Mouse (Mus musculus): ENCODE results near the gene Acot4. TPM values are rescaled to one million over a fixed set of nuclear protein-coding genes. Genes with fewer than 3 reads are reported as not detected.
"Not testable (repeated sequence)": the region's sequence is repeated elsewhere in the genome, so short reads cannot be mapped to it uniquely, and the experiment has no call there.

The Acot4 gene
- polyA plus RNA-seq, 1 experiment from 2014 or later: 0.68 TPM

DNA sequence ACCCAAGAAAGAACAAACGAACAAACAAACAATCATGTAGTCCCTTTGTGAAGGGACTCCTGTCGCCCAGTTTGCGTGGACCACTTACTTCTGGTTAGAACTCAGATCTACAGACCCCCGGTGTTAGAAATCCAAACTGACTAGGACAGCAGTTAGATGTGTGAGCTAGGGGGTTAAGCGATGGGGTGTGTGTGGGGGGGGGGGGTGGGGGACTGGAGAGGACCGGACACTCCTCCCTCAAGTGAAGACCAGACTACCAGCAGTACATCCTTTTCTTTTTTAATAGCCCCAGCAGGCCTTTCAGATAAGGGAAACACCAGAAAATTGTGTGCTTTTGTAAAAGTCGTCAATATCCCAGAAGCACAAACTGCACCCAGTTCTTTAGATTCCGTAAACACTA is 29.4 kb upstream of the Acot4 start:
- peak overlapping the region; percentile 51 for H3K4me3 ChIP-seq (ENCODE audit: low read length)
- H3K27me3 ChIP-seq (replicated peaks; ENCODE audit: control insufficient read depth, insufficient read depth, low read length): no peaks in the 10 kb centered on the region
- peaks cover 8% of the 10 kb centered on the region for H3K4me1 ChIP-seq (ENCODE audit: control insufficient read depth, insufficient read depth, low read depth, low read length)
- no peaks in the 10 kb centered on the region for H3K36me3 ChIP-seq (ENCODE audit: control insufficient read depth, insufficient read depth, low read length)
- peak overlapping the region; percentile 61 for H3K4me2 ChIP-seq (ENCODE audit: low read length)
- peak; percentile 18; the same call in 1 of the 2 replicates for ATAC-seq
- H3K27ac ChIP-seq (ENCODE audit: low read depth, low read length): peak overlapping the region; percentile 40
- no peaks in the 10 kb centered on the region for H3K9me3 ChIP-seq (ENCODE audit: control insufficient read depth, low read length)
- no peak overlapping the region for H3K9ac ChIP-seq (ENCODE audit: low read depth, low read length)
- 35% methylated on average over 8 of the region's 8 CpGs for WGBS

DNA sequence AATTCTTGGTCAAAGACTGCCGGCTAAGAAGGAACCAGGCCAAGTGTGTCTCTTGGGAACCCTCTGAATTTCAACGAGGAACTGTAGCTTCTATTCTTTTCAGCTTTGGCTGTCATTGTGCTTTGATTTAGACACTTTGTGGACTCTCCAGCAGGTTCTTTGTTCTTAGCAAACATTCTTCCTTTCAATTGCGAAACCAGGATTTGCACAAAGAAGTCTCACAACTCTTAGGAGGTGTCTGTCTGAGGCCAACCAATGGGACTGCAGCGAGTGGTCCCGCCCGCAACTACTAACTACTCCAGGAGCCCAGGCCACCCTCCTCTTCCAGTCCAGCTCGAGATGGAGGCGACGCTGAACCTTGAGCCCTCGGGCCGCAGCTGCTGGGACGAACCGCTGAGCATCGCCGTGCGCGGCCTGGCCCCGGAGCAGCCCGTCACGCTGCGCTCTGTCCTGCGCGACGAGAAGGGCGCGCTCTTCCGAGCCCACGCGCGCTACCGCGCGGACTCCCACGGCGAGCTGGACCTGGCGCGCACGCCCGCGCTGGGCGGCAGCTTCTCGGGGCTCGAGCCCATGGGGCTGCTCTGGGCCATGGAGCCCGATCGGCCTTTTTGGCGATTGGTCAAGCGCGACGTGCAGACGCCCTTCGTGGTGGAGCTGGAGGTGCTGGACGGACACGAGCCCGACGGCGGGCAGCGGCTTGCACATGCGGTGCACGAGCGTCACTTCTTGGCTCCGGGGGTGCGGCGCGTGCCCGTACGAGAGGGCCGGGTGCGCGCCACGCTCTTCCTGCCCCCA is 28.8 kb upstream of the Acot4 start, which contains the start of gene Acot1:
TSS of gene Acot1 (plus strand) at position 320 of the 795 bp plus-strand sequence.
- 1% methylated on average over 49 of the region's 70 CpGs for WGBS
- H3K9ac ChIP-seq (ENCODE audit: low read depth, low read length): peak within 1 kb of the TSS; percentile 62
- not testable (repeated sequence) for H3K36me3 ChIP-seq (ENCODE audit: control insufficient read depth, insufficient read depth, low read length); H3K4me1 ChIP-seq (ENCODE audit: control insufficient read depth, insufficient read depth, low read depth, low read length); H3K9me3 ChIP-seq (ENCODE audit: control insufficient read depth, low read length); H3K27me3 ChIP-seq (replicated peaks; ENCODE audit: control insufficient read depth, insufficient read depth, low read length)
- peak; percentile 95 for ATAC-seq
- H3K4me2 ChIP-seq (ENCODE audit: low read length): peak within 1 kb of the TSS; percentile 61
- peak within 1 kb of the TSS; percentile 51 for H3K4me3 ChIP-seq (ENCODE audit: low read length)
- H3K27ac ChIP-seq (ENCODE audit: low read depth, low read length): peak within 1 kb of the TSS; percentile 72

DNA sequence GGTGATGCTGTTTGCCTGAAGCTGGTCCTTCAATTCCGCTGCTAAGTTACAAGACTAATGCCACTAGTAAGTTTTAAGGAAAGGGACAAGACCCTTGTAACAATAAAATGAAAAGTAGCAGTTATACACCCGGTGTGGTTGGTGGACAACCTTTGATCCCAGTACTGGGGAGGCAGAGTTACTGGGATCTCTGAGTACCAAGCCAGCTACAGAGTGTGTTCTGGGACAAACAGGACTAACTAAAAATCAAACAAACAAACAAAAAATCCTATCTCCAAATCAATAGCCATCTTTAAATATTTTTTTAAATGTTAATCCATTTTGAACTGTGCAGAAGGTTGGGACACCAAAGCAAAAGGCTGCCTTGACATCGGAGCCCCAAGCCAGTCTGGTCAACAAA is 28.0 kb upstream of the Acot4 start:
- WGBS: 71% methylated on average over 3 of the region's 3 CpGs
- Histone ChIP-seq H3K9me3 (ENCODE audit: control insufficient read depth, low read length) (no peaks in the 10 kb centered on the region), H3K4me1 (ENCODE audit: control insufficient read depth, insufficient read depth, low read depth, low read length) (peaks cover 8% of the 10 kb centered on the region), H3K9ac (ENCODE audit: low read depth, low read length) (no peak overlapping the region), H3K27ac (ENCODE audit: low read depth, low read length) (peak overlapping the region; percentile 10; the same call in 1 of the 2 replicates), H3K36me3 (ENCODE audit: control insufficient read depth, insufficient read depth, low read length) (no peaks in the 10 kb centered on the region), H3K27me3 (replicated peaks; ENCODE audit: control insufficient read depth, insufficient read depth, low read length) (no peaks in the 10 kb centered on the region), H3K4me3 (ENCODE audit: low read length) (peak overlapping the region; percentile 51), H3K4me2 (ENCODE audit: low read length) (peak overlapping the region; percentile 61)
- no peak for ATAC-seq

DNA sequence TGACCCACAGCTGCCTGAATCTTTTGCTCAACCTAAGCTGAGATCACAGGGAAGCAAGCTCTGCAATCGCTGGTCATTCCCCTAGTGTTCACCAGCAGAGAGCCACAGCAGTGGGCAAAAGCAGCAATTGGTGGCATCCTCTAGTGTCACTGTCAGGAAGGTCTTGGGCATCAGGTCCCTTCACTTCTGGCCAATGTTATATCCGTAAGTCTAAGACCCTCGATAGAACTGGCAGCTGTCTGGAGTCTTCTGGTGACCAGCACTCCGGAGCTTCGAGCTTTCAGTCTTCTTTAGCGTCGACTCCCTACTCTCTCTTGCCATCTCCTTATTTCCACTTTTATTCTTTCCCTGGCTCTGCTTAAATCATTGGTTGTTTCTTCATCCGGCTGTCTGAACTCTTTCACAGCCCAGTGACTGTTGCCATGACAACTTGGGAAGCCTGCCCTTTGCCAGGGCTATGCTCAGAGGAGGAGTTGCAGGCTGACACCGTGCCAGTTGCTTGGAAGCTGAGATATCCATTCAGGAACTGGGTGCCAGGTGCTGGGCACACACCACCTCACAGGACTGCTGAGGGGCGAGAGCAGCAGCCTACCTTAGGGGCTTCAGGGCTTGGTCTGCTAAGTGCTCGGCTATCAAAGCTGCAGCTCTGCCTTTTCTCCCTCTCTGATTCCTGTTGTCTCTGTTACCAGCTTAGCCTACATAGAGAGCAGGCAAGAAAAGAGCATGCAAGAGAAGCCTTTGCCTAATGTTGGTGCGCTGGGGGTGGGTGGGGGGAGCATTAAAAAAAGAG is 26.7 kb upstream of the Acot4 start:
- Histone ChIP-seq H3K4me1 (ENCODE audit: control insufficient read depth, insufficient read depth, low read depth, low read length) (peaks cover 8% of the 10 kb centered on the region), H3K36me3 (ENCODE audit: control insufficient read depth, insufficient read depth, low read length) (no peaks in the 10 kb centered on the region), H3K4me3 (ENCODE audit: low read length) (peak overlapping the region; percentile 51), H3K4me2 (ENCODE audit: low read length) (peak overlapping the region; percentile 55), H3K9me3 (ENCODE audit: control insufficient read depth, low read length) (no peaks in the 10 kb centered on the region), H3K27me3 (replicated peaks; ENCODE audit: control insufficient read depth, insufficient read depth, low read length) (no peaks in the 10 kb centered on the region), H3K27ac (ENCODE audit: low read depth, low read length) (peak overlapping the region; percentile 65), H3K9ac (ENCODE audit: low read depth, low read length) (peak overlapping the region; percentile 43; the same call in 1 of the 2 replicates)
- peak; percentile 88 for ATAC-seq
- WGBS: 23% methylated on average over 12 of the region's 12 CpGs

DNA sequence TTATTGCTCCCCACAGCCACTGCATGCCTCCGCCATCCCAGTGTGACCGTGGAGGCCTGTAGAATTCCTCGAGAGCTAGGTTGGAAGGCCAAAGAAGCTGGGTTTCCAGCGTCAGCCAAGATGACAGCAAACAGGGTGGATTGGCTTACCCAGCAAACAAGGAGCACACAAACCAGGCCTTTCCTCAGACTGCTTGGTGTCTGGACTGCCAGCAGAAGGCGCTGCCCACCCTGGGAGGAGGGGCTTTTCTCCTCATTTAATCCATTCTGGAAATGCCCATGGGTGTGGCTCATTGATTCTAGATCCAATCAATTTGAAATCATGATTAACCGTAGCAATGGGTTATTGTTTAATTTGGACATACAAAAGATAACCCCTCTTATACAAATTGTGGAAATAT is 25.0 kb upstream of the Acot4 start:
- Histone ChIP-seq H3K9ac (ENCODE audit: low read depth, low read length) (no peak overlapping the region), H3K9me3 (ENCODE audit: control insufficient read depth, low read length) (no peaks in the 10 kb centered on the region), H3K27ac (ENCODE audit: low read depth, low read length) (no peak overlapping the region), H3K4me1 (ENCODE audit: control insufficient read depth, insufficient read depth, low read depth, low read length) (peaks cover 8% of the 10 kb centered on the region), H3K4me3 (ENCODE audit: low read length) (no peak overlapping the region), H3K27me3 (replicated peaks; ENCODE audit: control insufficient read depth, insufficient read depth, low read length) (no peaks in the 10 kb centered on the region), H3K4me2 (ENCODE audit: low read length) (peak overlapping the region; percentile 55), H3K36me3 (ENCODE audit: control insufficient read depth, insufficient read depth, low read length) (no peaks in the 10 kb centered on the region)
- 56% methylated on average over 6 of the region's 6 CpGs for WGBS
- no peak for ATAC-seq

DNA sequence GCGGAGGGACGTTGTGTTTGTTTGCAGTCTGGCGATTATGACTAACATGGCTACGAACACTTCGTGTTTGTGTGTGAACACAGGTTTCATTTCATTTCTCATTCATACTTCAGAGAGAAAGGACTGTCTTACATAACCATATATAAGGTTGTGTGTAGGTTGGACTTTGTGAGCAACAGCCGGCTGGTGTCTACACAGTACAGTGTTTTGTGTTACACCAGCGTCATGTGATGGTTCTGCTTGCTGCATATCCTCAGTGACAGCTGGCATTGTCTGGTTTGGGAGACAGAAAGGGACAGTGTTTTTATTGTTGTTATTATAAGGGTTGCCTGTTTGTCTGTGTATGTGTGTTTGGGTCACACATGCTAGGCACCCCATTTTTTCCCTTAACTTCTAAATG is 24.5 kb upstream of the Acot4 start:
- peaks cover 8% of the 10 kb centered on the region for H3K4me1 ChIP-seq (ENCODE audit: control insufficient read depth, insufficient read depth, low read depth, low read length)
- no peaks in the 10 kb centered on the region for H3K9me3 ChIP-seq (ENCODE audit: control insufficient read depth, low read length)
- ATAC-seq: no peak
- no peak overlapping the region for H3K27ac ChIP-seq (ENCODE audit: low read depth, low read length)
- H3K27me3 ChIP-seq (replicated peaks; ENCODE audit: control insufficient read depth, insufficient read depth, low read length): no peaks in the 10 kb centered on the region
- no peak overlapping the region for H3K9ac ChIP-seq (ENCODE audit: low read depth, low read length)
- H3K36me3 ChIP-seq (ENCODE audit: control insufficient read depth, insufficient read depth, low read length): no peaks in the 10 kb centered on the region
- no peak overlapping the region for H3K4me3 ChIP-seq (ENCODE audit: low read length)
- 90% methylated on average over 7 of the region's 7 CpGs for WGBS
- H3K4me2 ChIP-seq (ENCODE audit: low read length): no peak overlapping the region

DNA sequence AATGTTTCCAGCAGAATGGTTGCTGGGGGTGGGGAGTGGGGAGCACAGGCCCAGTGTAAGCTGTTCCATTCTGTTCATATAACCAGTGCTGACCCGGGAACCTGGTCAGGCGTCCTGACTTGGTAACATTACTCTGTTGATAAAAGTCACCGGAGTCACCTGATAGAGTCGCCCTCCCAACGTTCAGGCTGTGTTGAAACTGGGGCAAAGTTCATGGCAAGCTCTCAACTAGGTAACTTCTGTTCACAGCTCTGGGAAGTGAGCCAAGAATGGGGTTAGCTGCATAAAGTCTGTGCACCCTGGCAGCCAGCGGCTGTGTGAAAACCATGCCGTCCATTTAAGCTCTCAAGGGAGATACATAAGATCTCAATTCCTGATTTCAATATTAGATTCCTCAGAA is 17.7 kb upstream of the Acot4 start:
- not testable (repeated sequence) for H3K4me3 ChIP-seq (ENCODE audit: low read length); H3K9me3 ChIP-seq (ENCODE audit: control insufficient read depth, low read length); H3K27ac ChIP-seq (ENCODE audit: low read depth, low read length); H3K9ac ChIP-seq (ENCODE audit: low read depth, low read length); H3K4me2 ChIP-seq (ENCODE audit: low read length); H3K36me3 ChIP-seq (ENCODE audit: control insufficient read depth, insufficient read depth, low read length); H3K27me3 ChIP-seq (replicated peaks; ENCODE audit: control insufficient read depth, insufficient read depth, low read length); H3K4me1 ChIP-seq (ENCODE audit: control insufficient read depth, insufficient read depth, low read depth, low read length)
- WGBS: 51% methylated on average over 7 of the region's 7 CpGs
- ATAC-seq: peak; percentile 67

DNA sequence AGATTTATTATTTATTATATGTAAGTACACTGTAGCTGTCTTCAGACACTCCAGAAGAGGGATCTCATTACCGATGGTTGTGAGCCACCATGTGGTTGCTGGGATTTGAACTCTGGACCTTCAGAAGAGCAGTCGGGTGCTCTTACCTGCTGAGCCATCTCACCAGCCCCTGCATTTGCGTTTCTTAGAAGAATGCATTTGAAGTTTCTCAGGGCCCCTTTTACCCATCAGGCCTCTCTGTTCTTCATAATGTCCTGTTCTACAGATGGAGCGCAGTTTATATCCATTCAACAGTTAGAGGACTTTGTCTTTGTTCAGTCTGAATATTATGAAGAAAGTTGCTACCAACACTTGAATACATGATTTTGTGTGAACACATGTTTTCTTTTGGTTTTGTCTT is 15.9 kb upstream of the Acot4 start:
- not testable (repeated sequence) for H3K4me2 ChIP-seq (ENCODE audit: low read length); ATAC-seq; H3K27me3 ChIP-seq (replicated peaks; ENCODE audit: control insufficient read depth, insufficient read depth, low read length); H3K4me3 ChIP-seq (ENCODE audit: low read length); H3K9me3 ChIP-seq (ENCODE audit: control insufficient read depth, low read length); H3K9ac ChIP-seq (ENCODE audit: low read depth, low read length); H3K4me1 ChIP-seq (ENCODE audit: control insufficient read depth, insufficient read depth, low read depth, low read length); H3K27ac ChIP-seq (ENCODE audit: low read depth, low read length); H3K36me3 ChIP-seq (ENCODE audit: control insufficient read depth, insufficient read depth, low read length)
- 95% methylated on average over 4 of the region's 4 CpGs for WGBS

DNA sequence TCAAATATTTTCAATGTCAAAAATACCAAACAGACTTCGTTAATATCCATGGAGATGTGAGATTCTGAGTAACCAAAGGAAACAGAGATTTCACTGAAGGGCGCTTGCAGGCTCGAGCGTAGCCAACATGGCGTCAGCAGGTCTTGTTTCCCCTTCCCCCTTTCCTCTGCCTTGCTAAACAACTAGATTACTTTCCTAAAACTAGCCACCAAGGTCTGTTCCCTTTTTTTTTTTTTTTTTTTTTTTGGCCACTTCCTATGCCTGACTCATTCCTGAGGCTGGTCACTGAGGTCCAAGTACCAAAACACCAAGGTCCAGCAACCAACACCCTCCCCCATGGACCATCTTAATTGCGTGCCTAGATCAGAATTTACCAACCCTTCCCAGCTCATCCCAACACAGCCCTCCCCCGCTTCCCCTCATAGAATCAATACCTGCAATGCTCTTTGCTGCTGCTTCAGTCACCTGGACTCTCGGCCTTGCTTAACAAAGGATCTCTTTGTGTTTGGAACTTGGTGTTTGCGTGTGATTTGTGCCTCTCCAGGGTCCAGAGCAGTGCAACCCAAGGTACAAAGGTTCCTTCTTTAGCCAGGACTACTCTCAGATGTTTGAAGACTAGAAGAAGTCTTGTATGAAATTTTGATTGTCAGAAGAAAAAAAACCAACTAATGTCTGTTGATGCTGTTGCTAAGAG is 15.0 kb upstream of the Acot4 start:
- 87% methylated on average over 9 of the region's 9 CpGs for WGBS
- H3K4me3 ChIP-seq (ENCODE audit: low read length): no peak overlapping the region
- no peak overlapping the region for H3K4me2 ChIP-seq (ENCODE audit: low read length)

More for the DNA sequence above, 15.0 kb upstream of the Acot4 start:
- H3K27ac ChIP-seq (ENCODE audit: low read depth, low read length): no peak overlapping the region
- H3K36me3 ChIP-seq (ENCODE audit: control insufficient read depth, insufficient read depth, low read length): no peaks in the 10 kb centered on the region
- no peaks in the 10 kb centered on the region for H3K4me1 ChIP-seq (ENCODE audit: control insufficient read depth, insufficient read depth, low read depth, low read length)
- no peaks in the 10 kb centered on the region for H3K27me3 ChIP-seq (replicated peaks; ENCODE audit: control insufficient read depth, insufficient read depth, low read length)
- no peaks in the 10 kb centered on the region for H3K9me3 ChIP-seq (ENCODE audit: control insufficient read depth, low read length)
- no peak for ATAC-seq
- H3K9ac ChIP-seq (ENCODE audit: low read depth, low read length): no peak overlapping the region

Measured in hindbrain, embryonic 16.5 days (tissue).